Mouse (Mus musculus): ENCODE measurements around the gene Gadl1. TPM values are rescaled to one million over a fixed set of nuclear protein-coding genes. Genes with fewer than 3 reads are reported as not detected.
"Not testable (repeated sequence)": the region's sequence is repeated elsewhere in the genome, so short reads cannot be mapped to it uniquely, and the experiment has no call there.

Gadl1 gene
- polyA plus RNA-seq, 1 experiment from 2014 or later: 0.50 TPM

- Histone ChIP-seq H3K4me3 (no peak overlapping the region), H3K4me1 (replicated peaks) (no peaks in the 10 kb centered on the region), H3K36me3 (no peaks in the 10 kb centered on the region), H3K27ac (no peak overlapping the region), H3K9me3 (no peaks in the 10 kb centered on the region), H3K27me3 (ENCODE audit: insufficient read depth, poor library complexity, severe bottlenecking) (no peaks in the 10 kb centered on the region)
- WGBS: 87% methylated on average over 1 of the region's 1 CpGs
- DNase-seq (ENCODE audit: low spot score): no peak
Measured at GRCm38 (mm10) chr9:116049985-116050384, 140.7 kb downstream of the Gadl1 start.

- no peak overlapping the region for H3K4me3 ChIP-seq
- H3K9me3 ChIP-seq: no peaks in the 10 kb centered on the region
- H3K27ac ChIP-seq: no peak overlapping the region
- H3K27me3 ChIP-seq (ENCODE audit: insufficient read depth, poor library complexity, severe bottlenecking): no peaks in the 10 kb centered on the region
- WGBS: 86% methylated on average over 8 of the region's 8 CpGs
- no peaks in the 10 kb centered on the region for H3K4me1 ChIP-seq (replicated peaks)
- H3K36me3 ChIP-seq: no peaks in the 10 kb centered on the region
- no peak for DNase-seq (ENCODE audit: low spot score)
Measured at GRCm38 (mm10) chr9:116053976-116054375, 144.7 kb downstream of the Gadl1 start.

GRCm38 (mm10) chr9:116058475-116058874 is 149.2 kb downstream of the Gadl1 start:
- 91% methylated on average over 4 of the region's 4 CpGs for WGBS
- Histone ChIP-seq H3K4me1 (replicated peaks) (no peaks in the 10 kb centered on the region), H3K27ac (no peak overlapping the region), H3K36me3 (no peaks in the 10 kb centered on the region), H3K27me3 (ENCODE audit: insufficient read depth, poor library complexity, severe bottlenecking) (no peaks in the 10 kb centered on the region), H3K9me3 (no peaks in the 10 kb centered on the region), H3K4me3 (no peak overlapping the region)
- no peak for DNase-seq (ENCODE audit: low spot score)

GRCm38 (mm10) chr9:116059156-116059555 is 149.9 kb downstream of the Gadl1 start:
- no peak overlapping the region for H3K27ac ChIP-seq
- H3K36me3 ChIP-seq: no peaks in the 10 kb centered on the region
- no peaks in the 10 kb centered on the region for H3K27me3 ChIP-seq (ENCODE audit: insufficient read depth, poor library complexity, severe bottlenecking)
- no peaks in the 10 kb centered on the region; the same call in 1 of the 2 replicates for H3K4me1 ChIP-seq (replicated peaks)
- DNase-seq (ENCODE audit: low spot score): no peak
- no peak overlapping the region for H3K4me3 ChIP-seq
- WGBS: 76% methylated on average over 4 of the region's 4 CpGs
- no peaks in the 10 kb centered on the region for H3K9me3 ChIP-seq

- Histone ChIP-seq H3K27me3 (ENCODE audit: insufficient read depth, poor library complexity, severe bottlenecking) (no peaks in the 10 kb centered on the region), H3K27ac (no peak overlapping the region), H3K9me3 (no peaks in the 10 kb centered on the region), H3K4me1 (replicated peaks) (no peaks in the 10 kb centered on the region; the same call in 1 of the 2 replicates), H3K36me3 (no peaks in the 10 kb centered on the region), H3K4me3 (no peak overlapping the region)
- WGBS: 15% methylated on average over 4 of the region's 4 CpGs
- peak; percentile 11 for DNase-seq (ENCODE audit: low spot score)
Measured at GRCm38 (mm10) chr9:116060691-116061090, 151.4 kb downstream of the Gadl1 start.

- Histone ChIP-seq H3K27me3 (ENCODE audit: insufficient read depth, poor library complexity, severe bottlenecking) (no peaks in the 10 kb centered on the region), H3K9me3 (no peaks in the 10 kb centered on the region), H3K4me1 (replicated peaks) (no peaks in the 10 kb centered on the region; the same call in 1 of the 2 replicates), H3K27ac (no peak overlapping the region), H3K36me3 (no peaks in the 10 kb centered on the region), H3K4me3 (no peak overlapping the region)
- DNase-seq (ENCODE audit: low spot score): no peak
- WGBS: 95% methylated on average over 17 of the region's 17 CpGs
Measured at GRCm38 (mm10) chr9:116064774-116065173, 155.5 kb downstream of the Gadl1 start.

GRCm38 (mm10) chr9:116071561-116071960 is 162.3 kb downstream of the Gadl1 start:
- not testable (repeated sequence) for H3K27me3 ChIP-seq (ENCODE audit: insufficient read depth, poor library complexity, severe bottlenecking); DNase-seq (ENCODE audit: low spot score); H3K4me1 ChIP-seq (replicated peaks); H3K9me3 ChIP-seq; H3K4me3 ChIP-seq; H3K36me3 ChIP-seq; H3K27ac ChIP-seq
- WGBS: 95% methylated on average over 1 of the region's 1 CpGs

GRCm38 (mm10) chr9:116076163-116076562 is 166.9 kb downstream of the Gadl1 start:
- 76% methylated on average over 4 of the region's 4 CpGs for WGBS
- Histone ChIP-seq H3K9me3 (no peaks in the 10 kb centered on the region), H3K36me3 (no peaks in the 10 kb centered on the region), H3K27me3 (ENCODE audit: insufficient read depth, poor library complexity, severe bottlenecking) (no peaks in the 10 kb centered on the region), H3K4me3 (no peak overlapping the region), H3K27ac (no peak overlapping the region), H3K4me1 (replicated peaks) (no peaks in the 10 kb centered on the region)
- no peak for DNase-seq (ENCODE audit: low spot score)

GRCm38 (mm10) chr9:116076946-116077345 is 167.7 kb downstream of the Gadl1 start:
- Histone ChIP-seq H3K4me3 (no peak overlapping the region), H3K27me3 (ENCODE audit: insufficient read depth, poor library complexity, severe bottlenecking) (no peaks in the 10 kb centered on the region), H3K9me3 (no peaks in the 10 kb centered on the region), H3K36me3 (no peaks in the 10 kb centered on the region), H3K4me1 (replicated peaks) (no peaks in the 10 kb centered on the region), H3K27ac (no peak overlapping the region)
- 72% methylated on average over 2 of the region's 2 CpGs for WGBS
- DNase-seq (ENCODE audit: low spot score): no peak

GRCm38 (mm10) chr9:116077419-116077818 is 168.2 kb downstream of the Gadl1 start:
- no peaks in the 10 kb centered on the region for H3K4me1 ChIP-seq (replicated peaks)
- no peak overlapping the region for H3K4me3 ChIP-seq
- no peak overlapping the region for H3K27ac ChIP-seq
- no peaks in the 10 kb centered on the region for H3K27me3 ChIP-seq (ENCODE audit: insufficient read depth, poor library complexity, severe bottlenecking)
- no peaks in the 10 kb centered on the region for H3K9me3 ChIP-seq
- 95% methylated on average over 2 of the region's 2 CpGs for WGBS
- H3K36me3 ChIP-seq: no peaks in the 10 kb centered on the region
- DNase-seq (ENCODE audit: low spot score): no peak

GRCm38 (mm10) chr9:116081781-116082180 is 172.5 kb downstream of the Gadl1 start:
- 87% methylated on average over 4 of the region's 4 CpGs for WGBS
- no peaks in the 10 kb centered on the region for H3K4me1 ChIP-seq (replicated peaks)

GRCm38 (mm10) chr9:116083300-116083699 is 174.0 kb downstream of the Gadl1 start:
- Histone ChIP-seq H3K36me3 (no peaks in the 10 kb centered on the region), H3K27me3 (ENCODE audit: insufficient read depth, poor library complexity, severe bottlenecking) (no peaks in the 10 kb centered on the region), H3K4me1 (replicated peaks) (no peaks in the 10 kb centered on the region), H3K9me3 (no peaks in the 10 kb centered on the region), H3K4me3 (no peak overlapping the region), H3K27ac (no peak overlapping the region)
- no peak for DNase-seq (ENCODE audit: low spot score)
- WGBS: 91% methylated on average over 5 of the region's 5 CpGs

More at GRCm38 (mm10) chr9:116081781-116082180, 172.5 kb downstream of the Gadl1 start:
- DNase-seq (ENCODE audit: low spot score): no peak
- Histone ChIP-seq H3K27ac (no peak overlapping the region), H3K36me3 (no peaks in the 10 kb centered on the region), H3K4me3 (no peak overlapping the region), H3K27me3 (ENCODE audit: insufficient read depth, poor library complexity, severe bottlenecking) (no peaks in the 10 kb centered on the region), H3K9me3 (no peaks in the 10 kb centered on the region)

- Histone ChIP-seq H3K36me3 (no peaks in the 10 kb centered on the region), H3K27me3 (ENCODE audit: insufficient read depth, poor library complexity, severe bottlenecking) (no peaks in the 10 kb centered on the region), H3K9me3 (no peaks in the 10 kb centered on the region), H3K4me3 (no peak overlapping the region), H3K27ac (no peak overlapping the region), H3K4me1 (replicated peaks) (no peaks in the 10 kb centered on the region)
- 87% methylated on average over 8 of the region's 8 CpGs for WGBS
- DNase-seq (ENCODE audit: low spot score): no peak
Measured at GRCm38 (mm10) chr9:116083726-116084323, 174.6 kb downstream of the Gadl1 start.
